Mouse (Mus musculus): ENCODE data around the gene Tmub2.

Gene Tmub2

DNA sequence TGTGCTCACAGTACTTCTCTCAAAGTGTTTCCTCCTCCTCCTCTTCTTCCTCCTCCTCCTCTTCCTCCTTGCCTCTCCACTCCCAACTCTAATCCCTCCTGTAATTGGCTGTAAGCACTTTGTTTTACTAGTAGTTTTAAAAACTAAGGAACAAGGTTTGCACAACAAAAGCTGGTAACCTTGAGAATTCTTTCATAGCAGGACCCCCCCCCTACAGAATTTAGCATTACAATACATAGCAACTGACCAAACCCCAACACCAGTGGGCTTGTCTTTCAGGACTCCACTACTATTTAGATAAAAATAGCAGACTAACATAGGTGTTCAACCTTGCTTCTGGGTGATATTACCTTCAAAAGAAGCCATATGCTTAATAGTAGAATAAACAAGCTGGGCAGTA lies 44.8 kb downstream of the Tmub2 start:
- no peak for DNase-seq (ENCODE audit: low spot score)

- no peak for DNase-seq (ENCODE audit: low spot score)
Observed at GRCm38 (mm10) chr11:102330039-102330438, 45.3 kb downstream of the Tmub2 start.

DNA sequence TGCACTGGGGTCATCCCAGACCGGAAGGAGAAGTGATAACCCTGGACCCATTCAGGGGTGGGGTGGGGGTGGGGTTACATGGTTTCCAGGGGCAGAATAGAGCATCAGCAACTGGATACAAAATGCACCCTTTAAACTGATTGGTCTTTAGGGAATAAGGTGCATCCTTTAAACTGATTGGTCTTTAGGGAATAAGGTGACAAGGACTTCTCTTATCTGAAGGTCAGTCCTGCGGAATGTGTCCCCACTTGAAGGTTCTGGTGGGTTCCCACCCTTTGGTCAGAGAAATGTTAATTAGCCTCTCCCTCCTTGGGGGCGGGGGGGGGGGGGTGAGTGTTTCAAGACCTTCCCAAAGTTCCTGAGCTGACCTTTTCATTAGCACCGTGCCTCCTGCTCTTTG lies 47.1 kb downstream of the Tmub2 start:
- DNase-seq (ENCODE audit: low spot score): no peak

DNA sequence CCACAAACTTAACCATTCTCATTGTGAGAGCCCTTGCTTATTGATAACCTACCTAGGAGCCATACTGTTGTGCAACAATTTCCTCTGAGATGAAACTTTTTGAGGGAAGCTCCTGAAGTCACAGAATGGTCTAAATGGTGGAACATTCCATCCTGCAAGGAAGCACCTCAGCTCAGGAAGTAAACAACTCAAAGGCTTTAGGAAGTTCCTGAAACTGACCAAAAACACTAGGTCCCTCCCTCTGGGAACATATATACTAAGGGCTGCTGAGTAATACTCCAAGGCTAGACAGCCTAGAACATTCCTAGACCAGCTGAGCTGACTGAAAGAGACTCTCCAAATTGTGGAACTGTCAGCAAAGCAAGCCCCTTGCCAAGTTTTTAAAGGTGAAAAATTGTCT lies 48.3 kb downstream of the Tmub2 start:
- DNase-seq (ENCODE audit: low spot score): no peak

GRCm38 (mm10) chr11:102334010-102334409 lies 49.3 kb downstream of the Tmub2 start:
- no peak for DNase-seq (ENCODE audit: low spot score)

- DNase-seq (ENCODE audit: low spot score): peak; percentile 71
Observed at GRCm38 (mm10) chr11:102334973-102335700, 50.4 kb downstream of the Tmub2 start.

DNA sequence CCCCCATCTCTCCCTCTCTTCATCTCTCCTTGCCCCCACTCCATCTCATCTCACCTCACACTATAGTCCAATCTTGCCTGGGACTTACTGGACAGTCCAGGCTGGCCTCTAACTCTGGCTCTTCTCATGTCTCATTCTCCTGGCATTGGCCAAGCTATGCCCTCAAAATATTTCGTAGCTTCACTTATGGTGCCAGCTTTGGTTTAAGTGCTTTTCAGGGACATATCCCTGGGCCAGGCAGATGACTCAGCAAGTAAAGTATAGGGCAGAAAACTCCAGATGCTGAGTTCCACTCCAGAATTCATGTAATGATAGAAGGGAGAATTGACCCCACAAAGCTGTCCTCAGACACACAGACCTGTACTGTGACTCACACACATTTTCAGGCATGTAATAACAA lies 51.5 kb downstream of the Tmub2 start:
- DNase-seq (ENCODE audit: low spot score): no peak

DNA sequence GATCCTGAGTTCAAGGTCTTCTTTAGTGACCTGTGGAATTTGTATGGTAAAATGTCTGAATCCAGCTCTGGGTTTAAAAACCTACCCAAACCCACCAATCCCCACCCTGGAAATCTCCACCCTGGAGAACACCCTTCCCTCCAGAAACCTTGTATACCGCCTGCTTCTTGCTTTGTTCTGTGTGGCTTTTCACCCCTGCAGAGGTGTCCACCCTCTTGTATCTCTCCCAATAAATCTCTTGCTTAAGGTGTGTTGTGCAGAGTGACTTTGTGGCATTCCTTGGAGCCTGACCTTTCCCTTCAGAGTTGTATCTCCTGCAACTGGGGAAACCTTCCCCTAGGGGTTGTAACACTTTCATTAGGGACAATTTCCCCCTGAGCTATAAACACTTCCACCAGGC lies 53.2 kb downstream of the Tmub2 start:
- no peak for DNase-seq (ENCODE audit: low spot score)

- DNase-seq (ENCODE audit: low spot score): peak; percentile 37
Observed at GRCm38 (mm10) chr11:102338561-102338960, 53.8 kb downstream of the Tmub2 start.

Data from testis, postnatal 14 days (tissue).